Mouse (Mus musculus): ENCODE data around the gene Ezr.

The Ezr gene

DNA sequence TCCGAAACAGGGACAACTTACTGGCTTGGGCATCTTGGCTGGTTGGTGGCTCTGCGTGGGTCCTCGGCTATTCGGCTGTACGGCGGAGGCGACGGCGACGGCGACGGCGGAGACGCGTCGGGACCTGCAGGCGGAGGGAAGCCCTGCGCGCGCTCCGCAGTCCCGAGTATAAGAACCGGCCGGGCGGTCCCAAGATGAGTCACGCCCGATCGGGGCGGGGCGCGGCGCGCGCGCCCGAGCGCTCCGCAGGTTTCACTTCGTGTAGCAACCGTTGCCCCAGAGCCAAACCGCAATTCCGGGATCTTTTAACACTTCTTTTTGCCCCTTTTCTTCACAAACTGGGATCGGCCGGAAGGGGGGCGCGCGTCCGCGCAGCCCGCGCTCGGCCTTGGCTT, at the start of gene Ezr:
Gene Ezr (minus strand): TSS at position 174 of the 395 bp plus-strand sequence.
- DNase-seq (ENCODE audit: low spot score in 2 of 2): peak; percentile 93 to 96

DNA sequence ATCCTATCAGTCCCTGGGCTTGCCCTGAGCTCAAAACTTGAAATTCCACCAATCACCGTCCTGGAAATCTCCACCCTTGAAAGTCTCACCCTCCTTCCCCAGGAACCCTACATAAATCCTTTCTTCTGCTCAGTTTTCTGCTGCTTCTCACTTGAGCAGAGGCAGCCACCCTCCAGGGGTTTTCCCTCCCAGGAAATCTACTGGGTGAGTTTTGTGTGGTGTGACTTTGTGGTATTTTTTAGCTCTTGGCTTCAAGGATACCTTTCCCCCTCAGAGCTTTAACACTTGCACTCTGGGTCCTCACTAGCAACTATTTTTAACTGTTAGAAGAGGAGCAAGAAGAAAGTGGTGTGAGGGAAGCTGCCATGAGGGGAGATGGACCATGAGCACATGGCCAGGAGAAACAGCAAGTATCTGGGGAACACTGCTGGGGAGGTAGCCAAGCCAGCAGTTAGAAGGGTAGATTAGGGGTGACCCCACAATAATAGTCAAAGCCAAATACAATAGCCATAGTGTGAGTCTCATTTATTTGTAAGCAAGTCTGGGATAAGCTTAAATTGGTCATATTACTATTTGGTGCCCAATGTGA, 47.5 kb upstream of the Ezr start:
- DNase-seq (ENCODE audit: low spot score in 2 of 2): no peak

DNA sequence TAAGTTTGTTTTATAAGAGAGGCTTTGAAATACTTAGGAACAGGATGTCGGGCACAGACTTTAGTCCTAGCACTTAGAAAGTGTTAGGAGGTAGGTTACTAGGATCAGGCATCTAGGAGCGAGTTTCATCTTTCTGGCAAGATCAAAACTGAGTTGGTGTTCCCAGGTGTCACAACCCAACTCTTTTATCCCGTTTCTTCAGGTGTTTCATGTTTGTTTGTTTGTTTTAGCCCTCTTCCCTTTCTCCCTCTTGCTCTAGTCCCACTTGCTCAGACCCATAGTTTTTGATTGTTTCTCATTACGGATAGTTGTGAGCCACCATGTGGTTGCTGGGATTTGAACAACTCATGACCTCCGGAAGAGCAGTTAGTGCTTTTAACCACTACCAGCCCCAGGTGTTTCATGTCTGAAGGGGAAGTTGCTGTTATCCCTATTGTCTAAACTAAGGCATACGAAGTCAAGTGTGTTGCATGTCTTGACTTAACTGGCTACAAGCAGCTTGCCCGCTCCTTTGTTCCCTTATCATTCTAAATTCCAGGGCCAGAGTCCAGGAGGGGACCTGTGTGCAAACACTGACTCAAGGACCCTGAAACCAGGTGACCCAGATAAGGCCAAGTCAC, 46.1 kb upstream of the Ezr start:
- no peak for DNase-seq (ENCODE audit: low spot score in 2 of 2)

DNA sequence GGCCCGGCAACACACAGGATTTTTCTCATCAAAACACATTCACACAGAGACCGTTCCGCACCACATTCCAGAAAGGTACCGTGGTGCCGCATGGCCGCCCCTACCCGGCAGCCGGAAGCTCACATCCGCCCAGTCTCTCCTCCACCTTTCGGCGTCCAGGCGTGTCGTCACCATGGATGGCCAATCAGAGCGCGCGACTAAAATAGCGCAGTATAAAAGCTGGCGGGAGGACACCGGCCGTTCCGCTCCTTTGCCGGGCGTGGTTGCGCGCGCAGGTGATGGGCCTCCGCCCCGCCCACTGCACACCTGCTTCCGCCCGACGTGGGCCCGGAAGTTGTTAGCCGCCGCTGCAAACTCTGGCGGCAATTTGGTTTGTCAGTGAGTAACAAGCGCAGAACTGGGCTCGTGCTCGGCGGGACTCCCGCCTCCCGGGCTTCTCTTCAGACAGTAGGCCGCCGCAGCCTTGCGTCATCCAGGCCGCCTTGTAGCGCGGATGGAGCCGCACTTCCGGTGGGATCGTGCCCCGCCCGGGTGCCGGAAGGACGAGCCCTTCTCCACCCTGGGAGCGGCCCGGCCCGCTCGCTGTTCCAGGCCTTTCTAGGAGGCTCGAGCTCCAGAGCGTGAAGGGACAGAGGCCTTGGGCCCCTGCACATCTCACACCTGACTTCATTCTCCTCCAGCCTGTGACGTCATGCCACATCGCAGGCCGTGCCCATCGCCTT, 45.3 kb upstream of the Ezr start:
- DNase-seq (ENCODE audit: low spot score in 2 of 2): peak; percentile 98 to 100

DNA sequence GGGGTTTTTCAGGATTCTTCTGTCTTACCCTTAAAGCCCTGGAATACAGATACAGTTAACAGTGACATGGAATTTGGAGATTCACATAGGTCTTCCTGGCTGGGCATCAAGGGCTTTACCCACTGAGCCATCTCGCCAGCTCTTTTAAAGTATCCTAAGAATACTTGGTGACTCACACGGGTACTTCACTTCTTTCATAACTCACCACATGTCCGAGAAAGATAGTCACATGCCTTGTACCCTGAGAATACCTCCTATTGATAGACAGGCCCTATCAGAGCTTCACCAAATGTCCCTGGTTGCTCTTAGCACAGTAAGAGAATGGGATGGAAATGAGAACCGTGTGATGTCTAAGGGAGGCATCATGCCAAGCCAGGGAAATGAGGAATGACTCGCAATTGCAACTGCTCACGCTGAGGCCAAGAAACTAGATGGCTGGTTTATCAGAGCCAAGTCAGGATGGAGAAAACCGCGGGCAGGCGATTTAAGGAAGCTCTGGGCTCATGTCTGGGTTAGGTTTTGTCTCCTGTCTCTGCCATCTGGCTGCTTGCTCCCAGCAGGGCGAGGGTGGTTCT, 44.7 kb upstream of the Ezr start:
- DNase-seq (ENCODE audit: low spot score in 2 of 2): no peak

DNA sequence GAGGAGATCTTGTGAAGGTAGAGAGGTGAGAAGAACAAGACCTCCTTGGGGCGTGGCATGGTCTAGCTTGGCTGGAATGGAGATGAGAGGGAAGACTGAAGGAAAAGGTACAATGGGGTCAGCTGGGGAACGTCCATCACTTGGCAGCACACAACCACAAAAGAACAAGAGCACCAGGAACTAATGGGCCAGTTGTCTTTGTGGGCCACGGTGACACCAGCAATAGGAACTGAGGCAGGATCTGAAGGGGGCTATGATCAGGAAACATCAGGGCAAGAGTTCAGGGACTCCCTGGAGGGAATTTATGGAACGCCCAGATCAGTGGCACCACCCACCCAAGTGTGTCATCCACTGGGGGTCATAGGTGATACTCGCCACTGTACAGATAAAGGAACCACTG, 34.2 kb upstream of the Ezr start:
- DNase-seq (ENCODE audit: low spot score in 2 of 2): no peak

DNA sequence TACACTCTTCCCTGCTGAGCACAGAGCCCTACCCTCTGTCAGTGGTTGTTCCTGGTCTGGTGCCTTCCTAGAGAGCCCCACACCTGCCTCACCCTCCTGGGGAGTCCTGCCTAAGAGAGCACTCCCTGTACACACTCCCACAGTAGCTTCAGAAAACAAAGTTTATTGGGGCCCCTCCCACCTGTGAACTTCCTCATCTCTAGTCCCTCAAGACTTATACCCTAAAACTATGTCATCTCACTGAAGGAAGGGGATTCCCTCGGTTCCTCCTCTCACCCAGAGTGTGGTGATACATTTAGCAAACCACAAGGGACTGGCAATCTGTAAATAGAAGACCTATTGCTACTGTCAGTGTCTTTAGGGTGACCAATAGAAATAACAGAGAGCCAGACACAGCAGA, 33.6 kb upstream of the Ezr start:
- peak in 1 of 2 experiments; percentile 40 for DNase-seq (ENCODE audit: low spot score in 2 of 2)

GRCm38 (mm10) chr17:6814656-6815055, 32.1 kb upstream of the Ezr start:
- DNase-seq (ENCODE audit: low spot score in 2 of 2): peak in 1 of 2 experiments; percentile 44

- DNase-seq (ENCODE audit: low spot score in 2 of 2): no peak
These were observed 30.2 kb upstream of the Ezr start for GRCm38 (mm10) chr17:6812851-6813191.

DNA sequence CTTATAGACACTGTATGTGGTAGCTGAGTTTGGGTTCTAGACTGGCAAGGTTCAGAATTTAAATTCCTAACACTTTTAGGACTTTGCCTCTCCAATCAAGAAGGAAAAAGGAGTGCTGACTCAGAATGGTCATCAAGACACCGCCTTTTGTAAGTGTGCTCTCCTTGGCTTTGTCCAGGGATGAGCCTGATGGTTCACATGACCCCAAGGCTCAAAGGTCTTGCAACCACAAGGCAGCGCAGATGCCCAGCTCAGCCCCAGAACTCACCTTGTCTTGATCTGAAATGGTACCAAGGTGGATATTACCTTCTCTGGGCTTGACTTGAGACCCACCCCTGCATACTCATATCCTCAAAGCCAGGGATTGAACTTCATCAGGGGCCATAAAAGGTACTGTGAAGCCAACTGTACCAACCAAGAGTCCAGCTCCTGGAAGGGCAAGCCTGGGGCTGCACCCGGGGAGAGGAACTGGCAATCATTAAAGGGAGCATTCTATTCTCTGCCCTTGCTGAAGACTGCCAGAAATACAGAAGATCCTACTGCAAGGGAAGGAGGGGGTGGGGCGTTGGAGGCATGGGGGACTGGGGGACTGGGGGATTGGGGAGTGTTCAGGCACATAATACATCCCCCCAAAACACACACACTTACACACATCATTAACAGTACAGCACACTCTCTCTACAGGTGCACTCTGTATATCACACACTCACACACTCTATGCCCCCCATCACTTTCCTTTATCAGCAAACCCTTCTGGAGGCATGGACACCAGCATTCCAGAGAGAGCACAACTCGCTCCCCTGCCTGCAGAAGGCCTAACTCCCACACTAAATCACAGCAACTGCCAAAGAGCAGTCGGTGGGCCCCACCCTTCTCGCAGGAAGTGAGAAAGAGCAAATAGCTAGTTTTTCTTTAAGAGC, 29.6 kb upstream of the Ezr start:
- no peak for DNase-seq (ENCODE audit: low spot score in 2 of 2)

DNA sequence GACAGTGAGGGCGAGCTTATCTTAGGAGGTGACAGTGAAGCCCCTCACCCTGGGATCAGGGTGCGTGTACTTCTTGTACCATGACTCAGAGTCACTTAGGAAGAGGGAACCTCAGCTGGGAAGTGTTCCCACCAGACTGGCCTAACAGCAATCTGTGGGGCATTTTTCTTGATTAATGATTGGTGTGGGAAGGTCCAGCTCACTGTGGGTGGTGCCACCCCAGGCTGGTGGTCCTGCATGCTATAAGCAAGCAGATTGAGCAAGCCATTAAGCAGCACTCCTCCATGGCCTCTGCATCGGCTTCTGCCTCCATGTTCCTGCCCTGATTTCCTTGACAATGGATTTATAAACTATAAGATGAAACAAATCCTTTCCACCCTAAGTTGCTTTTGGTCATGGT, 26.7 kb upstream of the Ezr start:
- DNase-seq (ENCODE audit: low spot score in 2 of 2): no peak

GRCm38 (mm10) chr17:6808521-6809165, 26.1 kb upstream of the Ezr start:
- no peak for DNase-seq (ENCODE audit: low spot score in 2 of 2)

DNA sequence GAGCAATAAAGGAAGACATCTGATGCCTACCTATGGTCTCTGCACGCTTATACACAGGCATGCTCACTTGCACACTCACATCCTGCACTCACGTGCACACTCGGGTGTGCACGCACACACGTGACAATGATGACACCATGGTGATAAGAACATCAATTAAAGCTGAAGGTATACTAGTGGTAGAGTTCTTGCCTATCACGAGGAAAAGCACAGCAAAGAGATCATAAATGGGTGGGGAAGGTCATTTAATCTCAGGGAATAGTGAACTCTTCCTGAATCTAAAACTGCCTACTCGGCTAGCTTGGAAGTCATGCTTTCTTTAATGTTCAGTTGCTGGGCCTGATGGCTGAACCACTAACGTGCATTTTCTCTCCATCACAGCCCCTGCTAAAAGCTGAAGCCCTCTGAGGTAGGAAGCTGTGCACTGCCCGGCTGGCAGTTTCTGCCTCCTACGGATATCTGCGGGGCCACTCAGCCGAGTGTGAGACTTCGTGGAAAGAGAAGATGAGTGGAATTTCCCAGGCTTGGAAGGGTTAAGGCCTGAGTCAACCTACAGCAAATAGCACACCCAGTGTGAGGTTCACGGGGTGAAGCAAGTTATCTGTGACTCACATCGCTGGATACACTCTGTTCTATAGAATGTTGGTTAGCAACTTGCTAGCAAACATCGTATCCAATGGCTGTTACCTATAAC, 25.4 kb upstream of the Ezr start:
- no peak for DNase-seq (ENCODE audit: low spot score in 2 of 2)

DNA sequence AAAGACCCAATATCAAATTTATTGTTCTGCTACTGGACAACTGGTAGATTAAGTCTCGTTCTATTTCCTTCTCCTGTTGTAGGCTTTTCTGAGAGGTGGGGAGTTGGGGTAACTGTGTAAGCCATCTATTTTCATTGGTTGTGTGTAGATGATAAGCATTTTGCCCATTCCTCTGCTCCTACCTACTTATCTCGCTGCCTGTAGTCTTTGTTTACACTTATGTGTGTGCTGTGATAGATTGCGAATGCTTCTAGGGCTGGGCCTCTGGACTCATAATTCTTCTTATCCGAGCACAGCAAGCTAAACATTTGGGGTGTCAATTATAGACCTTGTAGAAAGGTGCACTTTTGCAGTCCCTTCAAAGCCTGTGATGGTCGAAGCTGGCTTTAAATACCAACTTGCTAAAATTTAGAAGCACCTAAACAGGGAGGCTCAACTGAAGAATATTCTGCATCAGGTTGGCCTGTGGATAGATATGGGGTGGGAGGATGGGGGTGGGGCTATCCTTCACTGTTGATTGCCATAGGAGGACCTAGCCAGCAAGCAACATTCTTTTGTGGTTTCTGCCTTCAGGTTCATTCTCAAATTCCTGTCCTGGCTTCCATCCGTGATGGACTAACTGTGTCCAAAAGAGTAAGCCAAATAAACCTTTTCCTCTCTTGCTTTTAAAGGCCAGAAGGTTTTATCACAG, 22.4 kb upstream of the Ezr start:
- DNase-seq (ENCODE audit: low spot score in 2 of 2): no peak

GRCm38 (mm10) chr17:6804111-6804510, 21.5 kb upstream of the Ezr start:
- no peak for DNase-seq (ENCODE audit: low spot score in 2 of 2)

GRCm38 (mm10) chr17:6803614-6804013, 21.0 kb upstream of the Ezr start:
- no peak for DNase-seq (ENCODE audit: low spot score in 2 of 2)

GRCm38 (mm10) chr17:6798392-6799061, 15.9 kb upstream of the Ezr start:
- DNase-seq (ENCODE audit: low spot score in 2 of 2): no peak

GRCm38 (mm10) chr17:6797471-6797870, 14.9 kb upstream of the Ezr start:
- no peak for DNase-seq (ENCODE audit: low spot score in 2 of 2)

DNA sequence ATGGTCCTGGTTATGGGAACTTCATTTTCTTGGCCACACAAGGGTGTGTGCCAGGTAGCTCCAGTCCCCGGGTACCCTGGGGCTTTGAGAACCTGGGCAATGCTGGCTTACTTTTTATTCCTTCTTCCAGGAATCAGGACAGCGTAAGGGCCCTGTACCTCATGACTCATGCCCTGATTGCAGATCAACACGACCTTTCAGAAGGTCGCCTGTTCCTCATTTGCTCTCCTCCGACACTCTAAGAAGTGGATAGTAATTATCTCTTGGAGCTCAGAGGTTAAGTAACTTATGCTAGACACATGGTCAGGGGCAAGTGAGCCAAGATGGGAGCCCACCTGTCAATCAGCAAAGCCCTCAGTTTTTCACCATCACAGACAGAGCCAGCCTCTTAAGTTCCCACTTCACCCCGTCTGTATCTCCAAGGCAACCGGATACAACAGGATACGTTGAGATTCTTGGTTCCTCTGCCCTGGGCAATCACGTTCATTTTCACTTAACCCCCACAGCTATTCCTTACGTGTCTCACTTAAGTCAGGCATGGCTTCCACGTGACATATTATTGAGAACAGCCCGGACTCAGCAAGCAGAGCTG, 11.7 kb upstream of the Ezr start:
- DNase-seq (ENCODE audit: low spot score in 2 of 2): no peak

Measured in spleen, postnatal 4 days (tissue).